Mouse (Mus musculus): ENCODE results near the gene Nxn. TPM values are rescaled to one million over a fixed set of nuclear protein-coding genes. Genes with fewer than 3 reads are reported as not detected.

The Nxn gene
- total RNA-seq, 2 experiments from 2014 or later, result 11.6 to 12.2 TPM

GRCm38 (mm10) chr11:76374491-76375185 lies 24.3 kb downstream of the Nxn start:
- DNase-seq (ENCODE audit: low spot score in 2 of 2), result no peak
- Histone ChIP-seq H3K4me3 (no peak overlapping the region), H3K27ac (peak overlapping the region; percentile 28; the same call in 1 of the 2 replicates)
- no peak for TF ChIP-seq CTCF (conservative IDR thresholded peaks at IDR 0.05)

- H3K27ac ChIP-seq, result peak overlapping the region; percentile 8; the same call in 1 of the 2 replicates
- TF ChIP-seq CTCF (conservative IDR thresholded peaks at IDR 0.05), result no peak
- no peak overlapping the region for H3K4me3 ChIP-seq
- no peak for DNase-seq (ENCODE audit: low spot score in 2 of 2)
Measured at GRCm38 (mm10) chr11:76372534-76372933, 26.4 kb downstream of the Nxn start.

GRCm38 (mm10) chr11:76372120-76372519 lies 26.8 kb downstream of the Nxn start:
- TF ChIP-seq CTCF (conservative IDR thresholded peaks at IDR 0.05), result no peak
- H3K27ac ChIP-seq, result peak overlapping the region; percentile 8; the same call in 1 of the 2 replicates
- H3K4me3 ChIP-seq, result no peak overlapping the region
- no peak for DNase-seq (ENCODE audit: low spot score in 2 of 2)

DNA sequence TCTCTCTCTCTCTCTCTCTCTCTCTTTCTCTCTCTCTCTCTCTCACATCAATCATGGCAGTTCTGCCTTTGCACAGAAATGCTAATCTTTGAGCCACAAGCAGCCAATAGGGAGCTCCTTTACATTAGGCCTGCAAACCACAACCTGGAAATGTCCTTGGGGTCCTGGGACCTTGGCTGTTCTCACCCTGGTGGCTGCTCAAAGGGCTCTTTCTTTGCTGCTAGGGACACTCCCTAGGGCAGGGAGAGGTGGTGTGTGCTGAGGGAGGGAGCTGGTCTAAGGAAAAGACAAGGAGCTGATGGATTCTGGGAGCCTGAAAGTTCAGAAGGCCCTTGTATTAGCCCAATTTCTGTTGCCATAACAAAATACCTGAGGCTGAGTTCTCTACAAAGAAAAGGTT lies 28.4 kb downstream of the Nxn start:
- Histone ChIP-seq H3K4me3 (no peak overlapping the region), H3K27ac (no peak overlapping the region)
- no peak for DNase-seq (ENCODE audit: low spot score in 2 of 2)
- no peak for TF ChIP-seq CTCF (conservative IDR thresholded peaks at IDR 0.05)

DNA sequence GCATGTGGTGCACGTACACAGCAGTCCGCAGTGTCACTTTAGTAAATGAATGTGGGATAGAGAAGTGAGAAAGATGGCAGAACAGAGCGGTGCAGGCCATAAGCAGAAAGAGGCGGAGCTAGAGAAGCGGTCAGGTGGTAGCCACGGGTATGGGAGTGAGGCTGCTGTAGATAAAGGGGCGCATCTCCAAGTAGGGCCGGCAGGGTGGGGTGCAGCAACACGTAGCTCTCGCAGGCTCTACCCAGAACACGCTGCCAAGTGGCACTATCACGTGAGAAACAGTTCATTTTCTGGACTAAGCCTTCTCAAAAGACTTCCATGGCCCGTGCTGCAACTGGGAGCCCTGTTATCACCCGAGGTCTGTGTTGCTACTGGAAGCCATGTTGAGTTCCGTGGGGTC lies 32.2 kb downstream of the Nxn start:
- no peak for DNase-seq (ENCODE audit: low spot score in 2 of 2)
- H3K27ac ChIP-seq, result no peak overlapping the region
- no peak for TF ChIP-seq CTCF (conservative IDR thresholded peaks at IDR 0.05)
- no peak overlapping the region for H3K4me3 ChIP-seq

DNA sequence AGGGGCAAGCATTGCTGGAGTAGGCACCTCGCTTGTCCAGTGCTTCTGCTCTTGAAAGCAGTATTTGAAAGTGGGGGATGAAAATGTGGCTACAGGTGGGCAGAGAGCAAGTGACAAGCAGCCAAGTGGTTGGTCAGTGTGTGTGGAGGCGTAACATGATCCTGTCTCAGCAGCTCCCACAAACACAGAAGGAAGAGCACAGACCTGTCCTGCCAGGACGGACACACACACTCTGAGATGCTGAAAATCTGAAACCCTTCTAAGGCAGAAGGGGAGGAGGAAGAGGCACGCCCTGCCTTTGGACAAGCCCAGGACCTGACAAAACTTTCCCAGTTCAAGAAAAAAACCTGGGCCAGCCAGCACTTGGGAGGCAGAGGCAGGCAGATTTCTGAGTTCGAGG lies 34.9 kb downstream of the Nxn start:
- no peak for TF ChIP-seq CTCF (conservative IDR thresholded peaks at IDR 0.05)
- no peak overlapping the region for H3K4me3 ChIP-seq
- 0 out of 2 replicates have a peak overlapping the region, but pooled peaks have one; percentile 32 for H3K27ac ChIP-seq
- no peak for DNase-seq (ENCODE audit: low spot score in 2 of 2)

- no peak overlapping the region for H3K4me3 ChIP-seq
- no peak for TF ChIP-seq CTCF (conservative IDR thresholded peaks at IDR 0.05)
- 0 out of 2 replicates have a peak overlapping the region, but pooled peaks have one; percentile 32 for H3K27ac ChIP-seq
- no peak for DNase-seq (ENCODE audit: low spot score in 2 of 2)
Measured at GRCm38 (mm10) chr11:76363636-76364035, 35.3 kb downstream of the Nxn start.

DNA sequence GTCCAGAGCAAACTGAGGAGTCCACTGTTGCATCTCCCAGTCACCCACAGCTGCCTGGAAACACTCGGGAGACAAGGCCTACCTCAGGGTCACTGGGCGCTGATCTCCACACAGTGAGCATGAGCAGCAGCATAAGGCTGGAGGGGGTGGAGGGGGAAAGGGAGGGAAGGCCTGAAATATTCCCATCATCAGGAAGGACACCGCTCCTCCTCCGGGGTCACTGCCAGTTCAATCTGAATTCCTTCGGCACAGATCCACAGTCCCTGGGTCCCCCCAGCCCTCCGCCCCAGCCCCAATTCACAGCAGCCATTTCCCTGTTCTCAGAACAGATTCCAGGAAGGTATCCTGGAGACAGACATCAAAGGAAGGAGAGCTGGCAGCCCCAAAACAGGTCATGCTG lies 35.8 kb downstream of the Nxn start:
- no peak for TF ChIP-seq CTCF (conservative IDR thresholded peaks at IDR 0.05)
- no peak overlapping the region for H3K27ac ChIP-seq
- DNase-seq (ENCODE audit: low spot score in 2 of 2), result no peak
- H3K4me3 ChIP-seq, result no peak overlapping the region

GRCm38 (mm10) chr11:76361422-76361821 lies 37.5 kb downstream of the Nxn start:
- no peak for TF ChIP-seq CTCF (conservative IDR thresholded peaks at IDR 0.05)
- no peak overlapping the region for H3K27ac ChIP-seq
- H3K4me3 ChIP-seq, result no peak overlapping the region
- no peak for DNase-seq (ENCODE audit: low spot score in 2 of 2)

DNA sequence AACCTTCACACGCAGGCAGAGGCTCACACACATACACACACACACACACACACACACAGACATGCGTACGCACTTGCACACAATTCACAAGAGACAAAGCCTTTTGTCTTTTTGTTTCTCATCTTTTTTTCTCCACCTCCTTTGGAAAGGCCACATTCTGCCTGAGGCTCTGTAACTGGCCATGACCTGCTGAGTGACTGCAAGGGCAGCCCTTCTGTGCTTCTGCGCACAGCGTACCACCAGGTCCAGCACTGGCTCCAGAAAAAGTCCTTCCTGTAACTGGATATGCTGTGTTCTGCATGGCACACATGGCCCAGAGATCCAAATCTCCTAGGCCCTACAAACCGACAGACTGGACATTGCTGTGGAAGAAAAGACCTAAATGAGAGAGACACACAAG lies 38.7 kb downstream of the Nxn start:
- H3K4me3 ChIP-seq, result no peak overlapping the region
- no peak for TF ChIP-seq CTCF (conservative IDR thresholded peaks at IDR 0.05)
- H3K27ac ChIP-seq, result no peak overlapping the region
- no peak for DNase-seq (ENCODE audit: low spot score in 2 of 2)

- no peak for DNase-seq (ENCODE audit: low spot score in 2 of 2)
- no peak for TF ChIP-seq CTCF (conservative IDR thresholded peaks at IDR 0.05)
- Histone ChIP-seq H3K27ac (no peak overlapping the region), H3K4me3 (no peak overlapping the region)
Measured at GRCm38 (mm10) chr11:76358628-76359320, 40.2 kb downstream of the Nxn start.

- no peak for TF ChIP-seq CTCF (conservative IDR thresholded peaks at IDR 0.05)
- DNase-seq (ENCODE audit: low spot score in 2 of 2), result no peak
- no peak overlapping the region for H3K4me3 ChIP-seq
- H3K27ac ChIP-seq, result no peak overlapping the region
Measured at GRCm38 (mm10) chr11:76357464-76357863, 41.5 kb downstream of the Nxn start.

GRCm38 (mm10) chr11:76356091-76356490 lies 42.8 kb downstream of the Nxn start:
- Histone ChIP-seq H3K27ac (no peak overlapping the region), H3K4me3 (no peak overlapping the region)
- DNase-seq (ENCODE audit: low spot score in 2 of 2), result no peak
- no peak for TF ChIP-seq CTCF (conservative IDR thresholded peaks at IDR 0.05)

GRCm38 (mm10) chr11:76355425-76355824 lies 43.5 kb downstream of the Nxn start:
- TF ChIP-seq CTCF (conservative IDR thresholded peaks at IDR 0.05), result no peak
- Histone ChIP-seq H3K27ac (no peak overlapping the region), H3K4me3 (no peak overlapping the region)
- no peak for DNase-seq (ENCODE audit: low spot score in 2 of 2)
